Mouse (Mus musculus): ENCODE results near the gene Plin3. TPM values are rescaled to one million over a fixed set of nuclear protein-coding genes. Genes with fewer than 3 reads are reported as not detected.

Plin3 gene
- 10 to 100 TPM; 31.8 to 32.1 TPM for polyA plus RNA-seq (2017; shearing (Covaris generic))

DNA sequence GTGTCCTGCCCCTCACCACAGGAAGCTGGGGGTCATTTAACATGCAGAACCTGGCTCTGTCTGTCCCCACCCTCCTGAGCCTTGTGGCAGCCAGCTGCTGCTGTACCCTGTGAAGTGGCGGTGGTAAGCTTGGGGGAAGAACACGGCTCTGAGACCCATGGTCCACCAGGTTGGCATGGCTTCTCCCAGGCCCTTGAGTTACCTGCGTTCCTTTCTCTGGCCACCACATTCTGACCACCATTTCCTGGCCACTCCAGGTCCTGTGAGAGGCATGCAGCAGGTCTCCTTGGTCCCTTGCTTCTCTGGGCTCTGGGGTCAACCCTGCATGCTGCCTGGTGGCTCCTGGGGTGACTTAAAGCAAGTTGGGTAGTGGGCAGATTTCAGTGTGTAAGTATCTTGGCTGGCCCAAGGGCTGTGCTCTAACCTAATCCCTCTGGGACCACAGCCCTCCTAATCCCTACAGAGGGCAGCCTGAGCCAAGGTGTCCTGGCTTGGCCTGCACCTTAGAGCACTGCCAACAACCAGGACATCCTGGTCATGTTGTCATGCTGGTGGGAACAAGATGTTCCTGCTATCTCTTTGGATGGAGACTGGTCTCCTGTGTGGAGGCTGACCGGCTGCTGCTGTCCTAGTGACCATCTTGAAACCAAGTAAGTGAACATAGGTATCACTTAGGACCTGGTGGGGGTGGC lies at the start of gene Plin3:
Plin3 (minus strand) TSS at position 343 of the 692 bp plus-strand sequence.
- ATAC-seq: no peak

DNA sequence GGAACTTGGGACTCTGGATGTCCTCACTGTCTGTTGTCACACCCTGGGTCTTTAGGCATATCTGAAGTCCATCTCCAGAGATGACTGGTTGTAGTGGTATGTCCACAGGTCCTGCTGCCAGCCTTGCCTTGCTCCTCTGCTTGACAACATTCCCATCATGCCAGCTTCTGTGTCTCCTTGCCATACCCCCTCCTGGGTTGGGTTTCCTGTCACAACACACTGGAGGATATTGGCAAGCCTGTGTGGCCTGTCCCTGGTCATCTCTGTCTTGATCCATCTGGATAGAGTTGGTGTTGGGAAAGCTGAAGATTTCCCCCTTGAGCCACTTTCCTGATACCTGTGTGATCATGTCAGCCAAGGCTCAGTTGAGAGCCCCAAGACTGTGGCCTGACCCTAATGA lies 48.0 kb upstream of the Plin3 start:
- ATAC-seq: no peak

- ATAC-seq: no peak
These were observed 46.2 kb upstream of the Plin3 start for GRCm38 (mm10) chr17:56338909-56339308.

DNA sequence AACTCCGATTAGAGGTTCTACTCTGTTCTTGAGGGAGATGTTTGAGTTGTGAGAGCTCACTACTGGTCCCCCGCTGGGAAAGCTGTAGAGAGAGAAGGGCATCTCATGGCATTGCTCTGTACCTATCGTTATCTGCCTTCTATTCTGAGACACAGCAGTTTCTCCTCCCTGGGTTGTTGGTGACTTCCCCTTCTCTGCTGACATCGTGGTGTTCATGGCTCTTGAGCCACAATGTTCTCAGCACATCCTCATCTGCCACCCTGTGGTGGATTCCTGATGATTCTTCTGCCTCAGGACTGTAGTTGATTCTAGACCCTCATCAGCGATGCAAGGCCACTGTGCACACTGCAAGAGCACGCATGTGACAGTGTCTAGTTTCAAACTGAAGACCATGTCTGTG lies 45.1 kb upstream of the Plin3 start:
- no peak for ATAC-seq

DNA sequence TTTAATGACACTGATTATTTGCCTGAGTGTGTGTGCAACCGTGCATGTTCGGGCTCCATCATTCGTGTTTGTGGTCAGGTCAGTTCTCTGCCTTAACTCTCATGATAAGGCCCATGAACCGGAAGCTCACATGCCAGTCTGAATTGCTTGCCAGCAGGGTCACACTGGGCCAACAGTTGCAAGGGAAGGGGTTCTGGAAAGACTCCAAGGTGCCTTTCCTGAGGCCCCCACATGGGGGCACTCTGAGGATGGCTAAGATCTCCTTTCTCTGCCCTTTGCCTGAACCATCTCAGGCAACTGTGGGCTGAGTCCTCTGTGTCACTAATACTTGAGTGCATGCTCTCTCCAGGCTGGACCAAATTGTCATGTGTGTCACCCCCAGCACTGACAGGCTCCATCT lies 44.5 kb upstream of the Plin3 start:
- peak; percentile 69 for ATAC-seq

- no peak for ATAC-seq
These were observed 40.3 kb upstream of the Plin3 start for GRCm38 (mm10) chr17:56332987-56333386.

DNA sequence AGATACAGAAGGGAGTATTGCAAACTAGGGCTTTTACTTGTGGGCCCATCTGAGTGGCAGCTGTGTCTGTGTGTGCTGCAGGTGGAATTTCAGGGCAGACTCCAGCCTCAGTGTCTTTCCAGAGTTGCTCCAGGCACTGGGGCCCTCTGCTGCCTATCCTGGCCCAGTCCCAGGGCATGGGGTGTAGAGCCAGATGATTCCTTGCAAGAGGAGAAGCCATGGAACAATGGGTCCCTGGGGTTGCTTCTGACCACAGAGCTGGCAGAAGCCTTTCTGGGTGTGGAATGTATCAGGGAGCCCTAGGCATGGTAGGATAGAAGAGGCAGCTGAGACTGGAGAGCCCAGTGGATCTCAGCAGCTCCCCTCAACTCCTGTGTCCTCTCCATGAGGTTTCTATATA lies 38.6 kb upstream of the Plin3 start:
- no peak for ATAC-seq

- ATAC-seq: peak; percentile 21
These were observed 37.7 kb upstream of the Plin3 start for GRCm38 (mm10) chr17:56330345-56330744.

- ATAC-seq: no peak
These were observed 36.6 kb upstream of the Plin3 start for GRCm38 (mm10) chr17:56329267-56329666.

GRCm38 (mm10) chr17:56326153-56327147 lies 33.8 kb upstream of the Plin3 start:
- no peak for ATAC-seq

DNA sequence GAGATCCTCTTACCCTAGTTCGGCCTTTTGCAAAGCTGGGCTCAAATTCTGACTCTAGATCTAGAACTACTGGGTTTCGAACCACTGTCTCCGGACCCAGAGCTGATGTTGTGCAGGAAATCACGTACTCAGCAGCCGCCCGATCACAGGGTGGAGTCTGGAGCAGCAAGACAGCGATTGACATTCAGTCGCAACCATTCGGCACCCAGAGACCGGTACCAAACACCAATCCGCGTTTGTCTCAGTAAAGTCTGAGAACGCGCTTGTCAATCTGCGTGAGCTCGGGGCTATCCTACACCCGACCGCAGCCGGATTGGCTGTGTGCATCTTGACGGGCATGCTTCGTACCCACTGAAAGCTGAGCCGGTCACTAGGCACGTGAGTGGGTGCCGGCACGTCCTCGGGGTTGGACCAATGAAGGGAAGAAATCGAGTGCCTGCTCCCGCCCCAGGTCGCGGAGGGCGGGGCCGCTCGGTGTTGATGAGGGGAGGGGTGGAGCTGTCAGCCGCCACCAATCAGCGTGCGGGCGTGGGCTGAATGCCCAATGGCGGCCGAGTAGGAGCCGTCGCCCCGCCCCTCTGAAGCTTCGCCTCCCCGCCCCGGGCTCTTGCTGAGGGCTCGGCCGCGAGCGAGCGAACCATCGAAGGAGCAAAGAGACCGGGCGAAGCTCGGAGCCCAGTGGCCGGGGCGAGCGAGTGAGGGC lies 32.9 kb upstream of the Plin3 start, which contains the start of gene Kdm4b:
Kdm4b (plus strand) TSS at position 613 of the 703 bp plus-strand sequence.
- peak; percentile 95 for ATAC-seq

GRCm38 (mm10) chr17:56324419-56324818 lies 31.7 kb upstream of the Plin3 start:
- no peak for ATAC-seq

DNA sequence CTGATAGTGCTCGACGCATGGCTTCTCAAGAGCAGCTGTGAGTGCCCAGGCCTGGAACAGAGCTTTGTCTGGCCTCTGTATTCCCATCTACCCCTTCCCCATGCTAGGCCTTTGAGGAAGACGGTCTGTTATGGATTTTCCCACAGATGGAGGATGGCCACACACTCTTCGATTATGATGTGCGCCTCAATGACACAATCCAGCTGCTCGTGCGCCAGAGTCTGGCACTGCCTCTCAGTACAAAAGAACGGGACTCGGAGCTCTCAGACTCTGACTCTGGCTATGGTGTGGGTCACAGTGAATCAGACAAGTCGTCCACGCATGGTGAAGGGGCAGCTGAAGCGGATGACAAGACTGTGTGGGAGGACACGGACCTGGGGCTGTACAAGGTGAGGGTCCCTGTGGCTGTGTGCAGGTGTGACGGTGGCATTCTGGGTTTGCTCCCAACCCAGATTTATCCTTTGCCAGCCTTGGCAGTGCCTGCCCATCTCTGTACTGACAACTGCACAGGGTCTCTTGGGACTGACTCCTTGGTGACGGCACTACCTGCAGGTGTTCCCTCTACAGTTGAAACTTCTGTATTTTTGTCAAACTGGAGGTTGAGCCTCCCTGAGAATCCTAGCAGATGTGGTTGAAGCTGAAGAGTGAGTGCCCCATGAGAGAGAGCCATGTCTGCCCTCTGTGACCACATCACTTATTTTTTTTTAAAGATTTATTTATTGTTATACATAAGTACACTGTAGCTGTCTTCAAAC lies 16.7 kb upstream of the Plin3 start:
- ATAC-seq: no peak

DNA sequence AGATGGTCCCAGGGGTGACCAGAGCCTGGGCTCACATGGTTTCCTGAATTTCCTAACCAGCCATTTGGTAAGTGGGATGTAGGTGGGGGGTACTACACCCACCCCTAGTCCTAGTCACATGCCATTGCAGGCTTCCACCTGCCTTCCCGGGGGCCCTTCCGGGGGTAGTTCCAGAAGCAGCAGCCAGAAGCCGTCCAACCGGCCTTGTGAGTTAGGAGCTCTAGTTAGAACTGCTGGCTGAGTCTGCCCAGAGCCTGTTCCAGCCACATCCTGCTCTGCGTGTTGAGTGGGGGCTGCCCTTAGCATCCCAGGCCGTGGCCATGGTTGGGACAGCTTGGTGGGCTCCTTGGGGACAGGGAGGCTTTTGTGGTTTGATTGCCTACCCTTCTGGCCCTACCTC lies 15.4 kb upstream of the Plin3 start:
- no peak for ATAC-seq

GRCm38 (mm10) chr17:56305826-56306225 lies 13.2 kb upstream of the Plin3 start:
- no peak for ATAC-seq

DNA sequence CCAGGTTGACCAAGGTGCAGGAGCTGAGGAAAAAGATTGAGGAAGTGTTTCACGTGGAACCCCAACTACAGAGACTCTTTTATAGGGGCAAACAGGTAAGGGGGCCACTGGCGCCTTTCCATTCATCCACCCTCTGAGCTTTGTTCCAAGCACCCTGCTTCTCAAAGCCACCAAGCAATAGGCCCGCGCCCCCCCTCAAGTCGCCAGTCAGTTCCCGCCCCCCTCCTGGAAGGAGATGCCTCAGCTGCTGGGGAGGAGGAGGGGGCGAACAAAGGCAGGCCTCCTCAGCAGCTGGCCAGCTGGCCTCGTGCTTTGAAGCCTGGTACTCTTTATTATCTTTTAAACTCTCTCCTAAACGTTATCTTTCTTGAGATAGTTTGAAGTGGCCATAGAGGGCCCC lies 12.5 kb upstream of the Plin3 start:
- ATAC-seq: no peak

DNA sequence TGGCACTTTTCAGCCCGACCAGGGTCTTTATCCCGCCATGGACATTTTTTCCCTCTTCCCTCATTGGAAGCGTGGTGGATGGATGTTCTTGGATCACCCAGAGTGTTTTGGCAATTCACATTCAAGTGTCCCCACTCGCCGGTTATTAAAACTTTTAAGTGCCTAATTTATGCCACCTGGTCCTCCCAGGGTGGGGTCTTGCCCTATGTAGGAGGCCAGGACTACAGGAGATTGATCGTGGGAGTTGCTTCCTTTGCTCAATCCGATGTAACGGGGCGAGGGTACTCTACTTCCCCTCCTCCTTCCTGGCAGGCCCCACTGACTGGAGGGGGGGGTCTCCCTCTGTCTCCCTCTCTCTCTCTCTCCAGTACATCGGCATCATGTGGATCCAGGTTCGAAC lies 12.0 kb upstream of the Plin3 start:
- no peak for ATAC-seq

GRCm38 (mm10) chr17:56303847-56304586 lies 11.3 kb upstream of the Plin3 start:
- peak; percentile 99 for ATAC-seq

GRCm38 (mm10) chr17:56303160-56303846 lies 10.6 kb upstream of the Plin3 start, which contains the start of gene Uhrf1:
Uhrf1 (plus strand) TSS chr17:56303321.
- ATAC-seq: peak; percentile 12

DNA sequence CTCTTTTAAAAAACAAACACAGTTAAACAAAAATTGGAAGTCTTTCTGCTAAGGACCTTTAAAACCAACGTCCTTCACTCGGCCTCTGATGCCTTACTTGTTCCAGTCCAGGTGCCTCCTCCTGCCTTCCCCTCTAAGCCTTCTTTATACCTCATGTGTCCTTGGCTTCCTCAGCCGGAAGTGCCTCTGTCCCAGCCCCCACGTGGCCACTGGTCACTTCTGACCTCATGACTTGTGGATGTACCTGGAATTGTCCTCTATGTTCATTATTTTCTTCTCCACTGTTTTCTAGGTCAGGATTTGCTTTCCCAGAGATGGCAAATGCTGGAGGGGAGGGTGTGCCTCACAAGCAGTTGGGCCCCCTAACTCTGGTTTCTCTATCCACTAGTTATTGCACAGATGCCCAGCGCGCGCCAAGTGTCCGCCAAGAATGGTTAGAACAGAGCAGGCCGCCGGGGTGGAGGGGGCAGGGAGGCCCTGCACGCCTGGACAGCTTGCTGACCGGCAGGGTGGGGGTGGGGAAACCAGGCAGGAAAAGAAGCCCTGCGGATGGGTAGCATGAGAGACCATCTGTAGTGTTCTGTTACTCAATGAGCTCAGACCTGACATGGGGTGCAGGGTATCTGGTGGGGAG lies 9.8 kb upstream of the Plin3 start:
- ATAC-seq: no peak

Data from CD4-positive, CD25-positive, alpha-beta regulatory T cell, adult 4 months (primary cell).